Mouse (Mus musculus): ENCODE results near the gene Skap2. TPM values are rescaled to one million over a fixed set of nuclear protein-coding genes. Genes with fewer than 3 reads are reported as not detected.

The Skap2 gene
- polyA plus RNA-seq (2012; ENCODE audit: insufficient read depth, insufficient read length, missing spikeins), result 55.2 and 82.3 TPM in 2 replicates

- Histone ChIP-seq H3K4me3 (ENCODE audit: insufficient read depth, low read depth, low read length) (peak within 1 kb of the TSS; percentile 78), H3K27ac (replicated peaks; ENCODE audit: low read depth, low read length) (peak within 1 kb of the TSS; percentile 89)
Measured at GRCm38 (mm10) chr6:52012409-52013244, at the start of gene Skap2. Gene Skap2 (minus strand): TSS chr6:52012549.

GRCm38 (mm10) chr6:52058899-52059448, 46.6 kb upstream of the Skap2 start:
- no peaks in the 10 kb centered on the region for H3K4me1 ChIP-seq (ENCODE audit: control insufficient read depth, insufficient read depth, insufficient read length, low read length)
- peak overlapping the region; percentile 41; the same call in 1 of the 2 replicates for H3K4me3 ChIP-seq (ENCODE audit: insufficient read depth, low read depth, low read length)
- no peak overlapping the region for H3K27ac ChIP-seq (replicated peaks; ENCODE audit: low read depth, low read length)

More at GRCm38 (mm10) chr6:52012409-52013244, at the start of gene Skap2:
- no peaks in the 10 kb centered on the region; the same call in 1 of the 2 replicates for H3K4me1 ChIP-seq (ENCODE audit: control insufficient read depth, insufficient read depth, insufficient read length, low read length)

GRCm38 (mm10) chr6:52058120-52058519, 45.8 kb upstream of the Skap2 start:
- Histone ChIP-seq H3K27ac (replicated peaks; ENCODE audit: low read depth, low read length) (no peak overlapping the region), H3K4me1 (ENCODE audit: control insufficient read depth, insufficient read depth, insufficient read length, low read length) (no peaks in the 10 kb centered on the region), H3K4me3 (ENCODE audit: insufficient read depth, low read depth, low read length) (no peak overlapping the region)

- Histone ChIP-seq H3K4me3 (ENCODE audit: insufficient read depth, low read depth, low read length) (no peak overlapping the region), H3K4me1 (ENCODE audit: control insufficient read depth, insufficient read depth, insufficient read length, low read length) (no peaks in the 10 kb centered on the region), H3K27ac (replicated peaks; ENCODE audit: low read depth, low read length) (no peak overlapping the region)
Measured at GRCm38 (mm10) chr6:52053567-52054561, 41.5 kb upstream of the Skap2 start.

- no peak overlapping the region for H3K27ac ChIP-seq (replicated peaks; ENCODE audit: low read depth, low read length)
- H3K4me1 ChIP-seq (ENCODE audit: control insufficient read depth, insufficient read depth, insufficient read length, low read length), result no peaks in the 10 kb centered on the region
- H3K4me3 ChIP-seq (ENCODE audit: insufficient read depth, low read depth, low read length), result no peak overlapping the region
Measured at GRCm38 (mm10) chr6:52050062-52050461, 37.7 kb upstream of the Skap2 start.

GRCm38 (mm10) chr6:52045517-52045916, 33.2 kb upstream of the Skap2 start:
- Histone ChIP-seq H3K4me3 (ENCODE audit: insufficient read depth, low read depth, low read length) (no peak overlapping the region), H3K27ac (replicated peaks; ENCODE audit: low read depth, low read length) (no peak overlapping the region), H3K4me1 (ENCODE audit: control insufficient read depth, insufficient read depth, insufficient read length, low read length) (no peaks in the 10 kb centered on the region)

GRCm38 (mm10) chr6:52036077-52036476, 23.7 kb upstream of the Skap2 start:
- no peak overlapping the region for H3K27ac ChIP-seq (replicated peaks; ENCODE audit: low read depth, low read length)
- H3K4me1 ChIP-seq (ENCODE audit: control insufficient read depth, insufficient read depth, insufficient read length, low read length), result no peaks in the 10 kb centered on the region
- no peak overlapping the region for H3K4me3 ChIP-seq (ENCODE audit: insufficient read depth, low read depth, low read length)

GRCm38 (mm10) chr6:52031181-52031580, 18.8 kb upstream of the Skap2 start:
- H3K27ac ChIP-seq (replicated peaks; ENCODE audit: low read depth, low read length), result no peak overlapping the region
- H3K4me1 ChIP-seq (ENCODE audit: control insufficient read depth, insufficient read depth, insufficient read length, low read length), result no peaks in the 10 kb centered on the region
- no peak overlapping the region for H3K4me3 ChIP-seq (ENCODE audit: insufficient read depth, low read depth, low read length)

- no peak overlapping the region for H3K27ac ChIP-seq (replicated peaks; ENCODE audit: low read depth, low read length)
- H3K4me1 ChIP-seq (ENCODE audit: control insufficient read depth, insufficient read depth, insufficient read length, low read length), result no peaks in the 10 kb centered on the region
- H3K4me3 ChIP-seq (ENCODE audit: insufficient read depth, low read depth, low read length), result no peak overlapping the region
Measured at GRCm38 (mm10) chr6:52028131-52028530, 15.8 kb upstream of the Skap2 start.

- Histone ChIP-seq H3K27ac (replicated peaks; ENCODE audit: low read depth, low read length) (no peak overlapping the region), H3K4me1 (ENCODE audit: control insufficient read depth, insufficient read depth, insufficient read length, low read length) (no peaks in the 10 kb centered on the region), H3K4me3 (ENCODE audit: insufficient read depth, low read depth, low read length) (no peak overlapping the region)
Measured at GRCm38 (mm10) chr6:52027181-52027580, 14.8 kb upstream of the Skap2 start.

GRCm38 (mm10) chr6:52026281-52026680, 13.9 kb upstream of the Skap2 start:
- H3K4me1 ChIP-seq (ENCODE audit: control insufficient read depth, insufficient read depth, insufficient read length, low read length), result no peaks in the 10 kb centered on the region
- peak overlapping the region; percentile 14; the same call in 1 of the 2 replicates for H3K4me3 ChIP-seq (ENCODE audit: insufficient read depth, low read depth, low read length)
- no peak overlapping the region for H3K27ac ChIP-seq (replicated peaks; ENCODE audit: low read depth, low read length)

GRCm38 (mm10) chr6:52024730-52025129, 12.4 kb upstream of the Skap2 start:
- Histone ChIP-seq H3K27ac (replicated peaks; ENCODE audit: low read depth, low read length) (no peak overlapping the region), H3K4me1 (ENCODE audit: control insufficient read depth, insufficient read depth, insufficient read length, low read length) (no peaks in the 10 kb centered on the region), H3K4me3 (ENCODE audit: insufficient read depth, low read depth, low read length) (no peak overlapping the region)

- Histone ChIP-seq H3K4me3 (ENCODE audit: insufficient read depth, low read depth, low read length) (no peak overlapping the region), H3K4me1 (ENCODE audit: control insufficient read depth, insufficient read depth, insufficient read length, low read length) (no peaks in the 10 kb centered on the region), H3K27ac (replicated peaks; ENCODE audit: low read depth, low read length) (no peak overlapping the region)
Measured at GRCm38 (mm10) chr6:52022363-52022762, 10.0 kb upstream of the Skap2 start.

- no peaks in the 10 kb centered on the region for H3K4me1 ChIP-seq (ENCODE audit: control insufficient read depth, insufficient read depth, insufficient read length, low read length)
- H3K27ac ChIP-seq (replicated peaks; ENCODE audit: low read depth, low read length), result no peak overlapping the region
- no peak overlapping the region for H3K4me3 ChIP-seq (ENCODE audit: insufficient read depth, low read depth, low read length)
Measured at GRCm38 (mm10) chr6:52020276-52020675, 7.9 kb upstream of the Skap2 start.
